Mouse (Mus musculus) heart, postnatal 10 days (tissue): ENCODE measurements at regions not wholly inside any gene's neighbourhood (a gene's known extent, or its start where the extent isn't known, plus 50 kb on each side); places are given as distances from the start of the nearest gene placed in this dataset.

ENCODE experiments used
- DNase-seq, 2 experiments: peaks; one replicate each; pipeline ENCODE4 v3.0.0; 2021
- intact Hi-C: fragments of 180-260 bp; cut with DNase I; formaldehyde crosslinking; loops from one replicate; pipeline ENCODE4 v1.15.1; 2025

GRCm38 (mm10) chr12:118562226-118562625 lies 261.0 kb upstream of the Sp4 start:
- DNase-seq = no peak
- intact Hi-C loops = no loop called here

- DNase-seq = no peak
- intact Hi-C loops = no loop called here
Observed at GRCm38 (mm10) chr12:118549071-118549470, 247.8 kb upstream of the Sp4 start.

- intact Hi-C loops = no loop called here
- DNase-seq = no peak
Observed at GRCm38 (mm10) chr12:118540336-118540735, 239.1 kb upstream of the Sp4 start.

GRCm38 (mm10) chr12:118530514-118530913 lies 229.3 kb upstream of the Sp4 start:
- intact Hi-C loops = no loop called here
- no peak for DNase-seq

GRCm38 (mm10) chr12:118529428-118530361 lies 228.5 kb upstream of the Sp4 start:
- intact Hi-C loops = no loop called here
- DNase-seq = peak; percentile 11 to 15

GRCm38 (mm10) chr12:118521770-118522169 lies 220.5 kb upstream of the Sp4 start:
- DNase-seq = no peak
- intact Hi-C loops = no loop called here

GRCm38 (mm10) chr12:118521329-118521728 lies 220.1 kb upstream of the Sp4 start:
- no peak for DNase-seq
- intact Hi-C loops = no loop called here

GRCm38 (mm10) chr12:118519801-118520327 lies 218.6 kb upstream of the Sp4 start:
- intact Hi-C loops = no loop called here
- no peak for DNase-seq

- no peak for DNase-seq
- intact Hi-C loops = no loop called here
Observed at GRCm38 (mm10) chr12:118510989-118511388, 209.7 kb upstream of the Sp4 start.

- DNase-seq = no peak
- intact Hi-C loops = no loop called here
Observed at GRCm38 (mm10) chr12:118508972-118509917, 208.0 kb upstream of the Sp4 start.

GRCm38 (mm10) chr12:118500392-118500791 lies 199.2 kb upstream of the Sp4 start:
- DNase-seq = no peak
- intact Hi-C loops = no loop called here

- intact Hi-C loops = no loop called here
- no peak for DNase-seq
Observed at GRCm38 (mm10) chr12:118488038-118488437, 186.8 kb upstream of the Sp4 start.

- DNase-seq = no peak
- intact Hi-C loops = no loop called here
Observed at GRCm38 (mm10) chr12:118486434-118486833, 185.2 kb upstream of the Sp4 start.

GRCm38 (mm10) chr12:118481347-118481746 lies 180.1 kb upstream of the Sp4 start:
- DNase-seq = no peak
- intact Hi-C loops = no loop called here

- no peak for DNase-seq
- intact Hi-C loops = no loop called here
Observed at GRCm38 (mm10) chr12:118474732-118475131, 173.5 kb upstream of the Sp4 start.

- DNase-seq = no peak
- intact Hi-C loops = no loop called here
Observed at GRCm38 (mm10) chr12:118466837-118467236, 165.6 kb upstream of the Sp4 start.

GRCm38 (mm10) chr12:118457493-118458408 lies 156.5 kb upstream of the Sp4 start:
- peak; percentile 59 to 76 for DNase-seq
- intact Hi-C loops = loop anchor here (1.0 to 10.0 kb wide), 3 partner anchors 398 to 464 kb away; no protein-coding TSS in a partner anchor

GRCm38 (mm10) chr12:118455609-118456008 lies 154.4 kb upstream of the Sp4 start:
- DNase-seq = peak in 1 of 2 experiments; percentile 26
- intact Hi-C loops = loop anchor here (2.0 to 10.0 kb wide), 2 partner anchors 401 to 635 kb away; no protein-coding TSS in a partner anchor

- peak; percentile 9 to 14 for DNase-seq
- intact Hi-C loops = no loop called here
Observed at GRCm38 (mm10) chr12:118439626-118440025, 138.4 kb upstream of the Sp4 start.

- intact Hi-C loops = no loop called here
- DNase-seq = no peak
Observed at GRCm38 (mm10) chr12:118438882-118439281, 137.6 kb upstream of the Sp4 start.
